ENCODE assay signal across 8 mouse cellular contexts in the genomic region with DNA sequence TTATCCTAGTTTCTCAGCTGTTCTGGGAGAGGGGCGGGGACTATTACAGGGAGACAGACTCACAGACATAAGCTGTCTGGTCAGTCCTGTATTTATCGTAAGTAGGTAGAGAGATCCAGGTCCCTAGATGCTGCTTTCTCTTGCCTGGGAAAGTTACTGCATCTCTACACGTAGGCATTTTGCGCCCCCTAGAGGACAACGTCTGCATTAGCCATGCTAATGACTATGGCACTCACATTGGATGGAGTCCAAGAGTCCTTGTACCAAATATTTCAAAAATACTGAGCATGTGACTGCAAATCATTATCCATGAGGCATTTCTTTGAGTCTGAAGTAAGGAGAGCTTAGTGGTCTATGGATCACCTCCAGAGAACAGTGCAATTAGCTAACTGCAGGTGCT. TPM values are rescaled to one million over a fixed set of nuclear protein-coding genes. Genes with fewer than 3 reads are reported as not detected.
DNase-seq lines count a peak whose midpoint lies in the region; ATAC-seq and TF ChIP-seq lines count a peak whose summit lies in the region.

No protein-coding gene starts in this region.

- no peaks in the 10 kb centered on the region for H3K9me3 ChIP-seq in liver, embryonic 11.5 days (ENCODE audit: control insufficient read depth, low read length)
- no peaks in the 10 kb centered on the region for H3K9me3 ChIP-seq in limb, embryonic 10.5 days (replicated peaks)

- peak; percentile 68 for TF ChIP-seq CTCF in liver, adult 2 months (IDR thresholded peaks at IDR 0.05; ENCODE audit: low read depth, low read length)

- DNase-seq in liver, adult 2 months (ENCODE audit: extremely low read depth, low read depth, low spot score), result peak; percentile 73
- DNase-seq in liver, embryonic 11.5 days (ENCODE audit: low spot score), result no peak
- peak; percentile 71 to 92 for DNase-seq in adrenal gland, adult (ENCODE audit: inconsistent age in 2 of 2, low spot score in 1 of 2)
- peak; percentile 77 for DNase-seq in heart, postnatal 4 days
- peak; percentile 68 for DNase-seq in limb, embryonic 10.5 days (ENCODE audit: low spot score)
- peak; percentile 74 for DNase-seq in right cerebral cortex, adult 18-20 months

- H3K27ac ChIP-seq in liver, adult 2 months (replicated peaks; ENCODE audit: insufficient read depth, low read depth, low read length), result no peak overlapping the region
- no peak overlapping the region for H3K27ac ChIP-seq in liver, embryonic 11.5 days (ENCODE audit: low read depth, low read length)
- no peak overlapping the region for H3K27ac ChIP-seq in limb, embryonic 10.5 days

- H3K27me3 ChIP-seq in liver, adult 2 months (ENCODE audit: control insufficient read depth, insufficient read depth, low read length), result no peaks in the 10 kb centered on the region
- no peaks in the 10 kb centered on the region for H3K27me3 ChIP-seq in liver, embryonic 11.5 days (replicated peaks; ENCODE audit: control insufficient read depth, insufficient read depth, low read length)
- no peaks in the 10 kb centered on the region for H3K27me3 ChIP-seq in limb, embryonic 10.5 days (ENCODE audit: low read depth, poor library complexity, severe bottlenecking)

- no peak for ATAC-seq in liver, embryonic 11.5 days (replicated peaks; ENCODE audit: low FRiP score)
- peak; percentile 56; the same call in 1 of the 2 replicates for ATAC-seq in common myeloid progenitor, adult 5-6 weeks (replicated peaks; ENCODE audit: low read depth, poor library complexity, severe bottlenecking)
- ATAC-seq in activated CD4-positive, CD25-positive, alpha-beta regulatory T cell, adult 4 months, result no peak

- no peaks in the 10 kb centered on the region for H3K79me2 ChIP-seq in liver, adult 2 months (ENCODE audit: control insufficient read depth, insufficient read depth, low read length)

- H3K36me3 ChIP-seq in liver, adult 2 months (ENCODE audit: control insufficient read depth, insufficient read depth, low read length), result no peaks in the 10 kb centered on the region
- no peaks in the 10 kb centered on the region for H3K36me3 ChIP-seq in liver, embryonic 11.5 days (ENCODE audit: control insufficient read depth, insufficient read depth, low read length)
- no peaks in the 10 kb centered on the region for H3K36me3 ChIP-seq in limb, embryonic 10.5 days

- H3K9ac ChIP-seq in liver, adult 2 months (ENCODE audit: low read depth, low read length), result no peak overlapping the region
- H3K9ac ChIP-seq in liver, embryonic 11.5 days (ENCODE audit: low read depth, low read length), result no peak overlapping the region

- no peak for TF ChIP-seq POLR2A in liver, adult 2 months (IDR thresholded peaks at IDR 0.05; ENCODE audit: extremely low read depth, insufficient read depth, low read length)

- no peak overlapping the region for H3K4me3 ChIP-seq in liver, adult 2 months (ENCODE audit: insufficient read depth, low read depth, low read length)
- H3K4me3 ChIP-seq in liver, embryonic 11.5 days (ENCODE audit: low read depth, low read length), result no peak overlapping the region
- no peak overlapping the region for H3K4me3 ChIP-seq in limb, embryonic 10.5 days

- H3K4me2 ChIP-seq in liver, embryonic 11.5 days, result no peak overlapping the region

- WGBS in liver, adult 2 months, result 15% methylated on average over 5 of the region's 5 CpGs
- WGBS in liver, embryonic 11.5 days, result 15% methylated on average over 5 of the region's 5 CpGs
- WGBS in limb, embryonic 10.5 days, result 20% methylated on average over 5 of the region's 5 CpGs

- no peaks in the 10 kb centered on the region for H3K4me1 ChIP-seq in liver, adult 2 months (ENCODE audit: control insufficient read depth, insufficient read depth, low read length)
- H3K4me1 ChIP-seq in liver, embryonic 11.5 days (replicated peaks; ENCODE audit: control insufficient read depth, insufficient read depth, low read length), result no peaks in the 10 kb centered on the region
- H3K4me1 ChIP-seq in limb, embryonic 10.5 days, result 0 out of 2 replicates have a peak, but pooled peaks cover 4% of the 10 kb centered on the region

RNA-seq across cellular contexts. Expression of a gene that starts 38.7 kb away (rescaled TPM):
- total RNA-seq in liver, adult 2 months (2014; rRNA removed), result 0.18 and 0.20 TPM in 2 replicates
- polyA plus RNA-seq in liver, adult 2 months (2012; rRNA removed), result 0.05 and 0.11 TPM in 2 replicates
- 0.21 and 0.23 TPM in 2 replicates for polyA plus RNA-seq in liver, embryonic 11.5 days (2014; fragmentation: Nextera tagmentation; extraction: Ambion mirVana)
- 0.73 TPM in 1 of 2 replicates, not detected in the other for total RNA-seq in common myeloid progenitor, adult 5-6 weeks (2017)
- under 1 TPM; 0.10 to 0.11 TPM for total RNA-seq in heart, postnatal 4 days (2021)
- polyA plus RNA-seq in limb, embryonic 10.5 days (2016; fragmentation: Nextera tagmentation; extraction: Ambion mirVana), result 0.13 and 0.20 TPM in 2 replicates
- polyA plus RNA-seq in activated CD4-positive, CD25-positive, alpha-beta regulatory T cell, adult 4 months (2017; shearing (Covaris generic)), result not detected

RNA-seq across cellular contexts. Expression of a gene that starts 45.5 kb away (rescaled TPM):
- total RNA-seq in liver, adult 2 months (2014; rRNA removed), result 206 and 278 TPM in 2 replicates
- 272 and 286 TPM in 2 replicates for polyA plus RNA-seq in liver, adult 2 months (2012; rRNA removed)
- polyA plus RNA-seq in liver, embryonic 11.5 days (2014; fragmentation: Nextera tagmentation; extraction: Ambion mirVana), result 33.7 and 37.2 TPM in 2 replicates
- 18.0 and 20.6 TPM in 2 replicates for total RNA-seq in common myeloid progenitor, adult 5-6 weeks (2017)
- 100 to 1,000 TPM; 341 to 353 TPM for total RNA-seq in heart, postnatal 4 days (2021)
- 53.9 and 64.8 TPM in 2 replicates for polyA plus RNA-seq in limb, embryonic 10.5 days (2016; fragmentation: Nextera tagmentation; extraction: Ambion mirVana)
- 10 to 100 TPM; 37.1 to 54.8 TPM for polyA plus RNA-seq in activated CD4-positive, CD25-positive, alpha-beta regulatory T cell, adult 4 months (2017; shearing (Covaris generic))
